Mouse (Mus musculus) left cerebral cortex, postnatal 4 days (tissue): ENCODE measurements around the gene Fhod1. TPM values are rescaled to one million over a fixed set of nuclear protein-coding genes. Genes with fewer than 3 reads are reported as not detected.
A peak's percentile ranks its signal among the peaks of the same experiment; 100 is the strongest.

ENCODE experiments used
- DNase-seq: peaks from one replicate; pipeline ENCODE4 v3.0.0-alpha.2; 2022
- intact Hi-C: fragments of 180-260 bp; cut with DNase I; formaldehyde crosslinking; loops from one replicate; pipeline ENCODE4 v1.15.1; 2025
- total RNA-seq, 2 experiments: library from RNA; stranded (reverse); gene quantifications; 2 replicates each; pipeline ENCODE4 v1.2.3; 2021

Fhod1 gene
- total RNA-seq, 2 experiments from 2014 or later, result 2.8 to 3.6 TPM

DNA sequence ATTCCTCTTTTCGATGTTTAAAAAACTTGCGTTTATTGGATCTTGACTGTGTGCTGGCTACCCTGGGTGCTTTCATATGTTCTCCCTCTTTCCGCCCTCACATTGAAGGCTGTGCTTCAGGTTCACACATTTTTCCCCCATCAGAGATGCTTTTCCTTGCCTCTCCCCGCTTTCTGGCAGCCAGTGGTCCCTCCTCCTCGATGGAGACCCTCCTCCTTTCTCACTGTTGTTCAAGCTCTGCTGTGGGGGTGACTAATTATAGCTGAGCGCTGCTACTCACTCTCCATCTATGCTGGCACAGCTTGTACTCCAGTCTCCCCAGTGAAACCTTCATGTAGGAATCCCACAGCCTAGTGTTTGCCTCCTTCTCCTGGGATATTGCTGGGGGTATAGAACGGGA, 2.4 kb upstream of the Fhod1 start:
- no peak for DNase-seq
- intact Hi-C loops, result no loop called here

DNA sequence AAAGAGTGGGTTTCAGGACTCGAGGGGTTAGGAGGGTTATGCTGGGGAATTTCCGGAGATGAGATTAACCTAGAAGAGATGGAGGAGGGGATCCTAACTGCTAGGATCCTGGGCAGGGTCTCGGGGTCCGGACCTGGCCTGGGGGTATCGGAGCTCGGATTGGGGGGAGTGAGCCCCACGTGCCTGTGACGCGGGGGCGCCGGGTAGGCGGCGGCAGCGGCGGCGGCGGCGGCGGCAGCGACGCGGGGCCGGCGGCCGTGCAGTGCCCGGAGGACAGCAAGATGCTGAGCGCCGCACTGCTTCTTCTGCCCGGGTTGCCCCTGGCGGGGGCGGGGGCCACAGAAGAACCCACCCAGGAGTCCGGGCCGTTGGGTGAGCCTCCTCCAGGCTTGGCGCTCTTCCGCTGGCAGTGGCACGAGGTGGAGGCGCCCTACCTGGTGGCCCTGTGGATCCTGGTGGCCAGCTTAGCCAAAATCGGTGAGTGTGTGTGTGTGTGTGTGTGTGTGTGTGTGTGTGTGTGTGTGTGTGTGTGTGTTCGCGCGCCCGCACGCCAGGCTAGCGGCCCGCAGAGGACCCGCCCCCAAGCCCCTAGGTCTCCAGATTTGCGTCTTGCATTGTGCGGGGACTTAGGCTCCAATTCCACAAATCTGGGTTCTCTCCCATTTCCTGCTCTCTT, 1.5 kb upstream of the Fhod1 start:
- intact Hi-C loops, result no loop called here
- peak; percentile 57 for DNase-seq

DNA sequence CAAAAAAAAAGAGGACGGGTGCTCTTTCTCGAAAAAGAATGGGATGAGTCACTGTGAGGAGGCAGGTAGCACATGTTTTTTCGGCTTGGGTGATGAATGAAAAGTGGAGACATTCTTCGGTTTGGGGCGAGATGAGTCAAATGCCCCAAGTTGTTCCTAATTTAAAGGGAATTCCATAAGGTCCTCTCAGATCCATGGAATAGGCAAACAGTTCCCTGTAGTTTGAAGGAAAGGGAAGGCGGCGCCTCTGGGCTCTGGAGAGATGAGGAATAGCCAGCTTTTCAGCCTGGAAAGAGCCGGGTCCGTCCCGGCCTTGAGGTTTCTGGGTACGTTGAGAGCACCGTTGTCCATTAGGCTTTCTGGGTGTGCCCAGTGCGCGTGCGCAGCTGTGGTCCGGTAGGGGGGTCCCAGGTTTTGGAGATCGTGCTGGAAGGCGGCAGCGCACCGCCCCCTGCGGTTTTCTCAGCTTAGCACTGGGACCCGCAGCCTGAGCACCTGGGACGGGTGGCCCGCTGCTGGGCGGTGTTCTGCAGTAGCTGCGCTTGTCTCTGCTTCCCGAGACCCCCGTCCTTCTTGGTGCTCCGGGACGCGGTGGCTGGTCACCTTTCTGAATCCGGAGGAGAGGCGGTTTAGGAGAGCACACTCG, 820 bp upstream of the Fhod1 start, which contains the start of gene Slc9a5:
Gene Slc9a5, plus strand, starts transcription at position 394 of the 646 bp plus-strand sequence.
- intact Hi-C loops, result no loop called here
- DNase-seq, result peak; percentile 78

DNA sequence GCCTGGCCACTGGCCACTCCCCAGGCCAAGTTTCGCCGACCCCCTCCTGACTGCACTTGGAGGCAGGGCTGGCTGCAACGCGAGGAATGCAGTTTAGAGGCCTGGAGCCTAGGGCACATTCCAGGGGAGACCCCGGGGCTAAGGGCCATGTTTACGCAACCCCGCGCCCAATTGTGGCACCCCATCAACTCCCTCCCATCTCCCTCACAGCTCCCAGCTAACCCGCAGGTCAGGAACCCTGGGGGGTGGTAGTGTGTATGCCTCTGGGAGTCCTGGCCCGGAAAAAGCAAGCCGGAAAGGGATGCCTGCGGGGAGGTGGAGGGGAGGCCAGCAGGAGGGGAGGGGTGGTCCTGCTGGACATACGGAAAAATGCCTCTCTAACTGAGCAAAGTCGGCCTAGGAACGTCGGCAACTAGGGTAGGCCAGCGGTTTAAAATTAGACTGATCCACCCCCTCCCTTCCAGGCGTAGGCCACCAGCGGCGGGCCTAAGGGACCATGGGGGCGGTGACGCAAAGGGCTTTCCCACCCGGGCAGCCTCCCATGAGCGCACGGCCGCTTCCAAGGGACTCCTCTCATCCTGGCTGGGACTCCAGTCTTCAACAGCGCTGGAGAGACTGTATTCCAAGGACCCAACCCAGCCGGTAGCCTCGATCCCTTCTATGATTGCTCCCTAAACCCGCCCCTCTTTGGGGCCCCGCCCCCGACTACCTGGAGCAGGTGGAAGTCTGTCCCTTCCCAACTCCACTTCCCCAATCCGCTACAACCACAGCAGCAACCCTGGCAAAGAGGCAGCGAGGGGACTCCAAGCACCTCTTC, 934 bp downstream of the Fhod1 start:
- intact Hi-C loops, result no loop called here
- peak; percentile 29 for DNase-seq

DNA sequence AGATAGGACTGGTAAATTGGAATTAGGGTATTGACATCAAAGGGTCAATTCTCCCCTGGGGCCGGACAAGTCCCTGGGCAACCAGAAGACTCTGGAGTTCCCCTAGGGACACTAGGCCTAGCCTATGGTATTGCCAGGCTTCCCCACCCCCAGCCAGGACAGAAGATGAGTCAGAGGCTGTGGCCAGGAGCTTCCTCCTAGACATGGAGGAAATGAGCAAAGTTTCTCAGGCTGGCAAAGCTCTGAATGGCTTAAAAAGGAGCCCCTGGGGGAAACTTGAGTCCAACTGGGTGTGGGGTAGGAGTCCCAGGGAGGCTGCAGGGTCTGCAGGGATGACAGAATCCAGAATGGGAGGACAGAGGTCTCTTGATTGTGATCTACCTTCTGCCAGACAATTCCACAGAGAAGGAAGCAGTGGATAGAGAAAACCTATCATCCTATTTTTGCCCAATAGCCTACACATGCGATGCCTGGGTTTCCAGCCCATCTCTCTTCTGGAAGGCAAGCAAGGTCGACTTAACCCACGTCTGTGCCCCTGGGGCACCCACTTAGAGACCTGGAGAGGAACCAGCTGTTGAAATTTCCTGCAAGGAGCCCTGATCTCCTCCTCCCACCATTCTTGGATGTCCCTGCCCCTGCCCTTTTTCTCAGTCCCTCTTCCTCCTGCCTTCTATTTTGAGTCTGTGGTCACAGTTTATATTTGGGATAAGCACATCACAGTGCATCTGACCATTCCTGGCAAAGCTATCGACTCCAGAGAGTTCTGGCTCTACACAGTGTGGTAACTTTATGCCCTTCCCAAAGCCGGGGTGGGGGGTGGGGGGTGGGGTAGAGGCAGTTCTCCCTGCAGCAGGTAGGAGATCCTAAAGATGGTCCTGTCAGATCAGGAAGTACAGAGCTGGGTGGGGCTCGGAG, 2.4 kb downstream of the Fhod1 start:
- DNase-seq, result no peak
- intact Hi-C loops, result no loop called here

DNA sequence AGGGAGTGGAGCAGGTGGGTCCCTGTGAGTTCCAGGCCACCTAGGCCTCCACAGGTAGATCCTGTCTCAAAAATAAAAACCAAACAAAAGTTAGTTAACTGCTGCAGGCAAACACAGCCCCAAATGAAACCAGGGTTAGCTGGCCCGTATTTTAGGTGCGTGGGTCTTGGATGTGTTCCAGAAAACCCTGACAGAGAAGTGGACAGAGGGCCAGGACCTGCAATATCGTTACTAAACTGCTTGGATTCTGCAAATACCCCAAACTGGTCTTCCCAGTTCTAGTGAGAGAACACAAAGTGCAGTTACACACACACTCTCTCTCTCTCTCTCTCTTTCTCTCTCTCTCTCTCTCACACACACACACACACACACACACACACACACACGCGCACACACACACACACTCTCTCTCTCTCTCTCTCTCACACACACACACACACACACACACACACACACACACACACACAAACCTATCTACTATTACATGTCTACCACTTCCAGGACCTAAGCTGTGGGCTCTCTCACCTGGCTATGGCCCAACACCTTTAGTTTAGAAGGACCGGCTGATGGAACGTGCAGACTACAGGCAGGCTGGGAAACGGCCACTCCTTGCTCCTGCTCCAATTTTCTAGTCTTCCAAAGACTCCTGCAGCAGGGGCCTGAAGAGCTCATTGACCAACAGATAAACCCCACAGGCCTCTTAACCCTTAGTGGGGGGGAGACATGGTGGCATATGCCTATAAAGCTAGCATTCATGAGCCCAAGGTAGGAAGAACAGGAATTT, 3.8 kb downstream of the Fhod1 start:
- intact Hi-C loops, result no loop called here
- no peak for DNase-seq

DNA sequence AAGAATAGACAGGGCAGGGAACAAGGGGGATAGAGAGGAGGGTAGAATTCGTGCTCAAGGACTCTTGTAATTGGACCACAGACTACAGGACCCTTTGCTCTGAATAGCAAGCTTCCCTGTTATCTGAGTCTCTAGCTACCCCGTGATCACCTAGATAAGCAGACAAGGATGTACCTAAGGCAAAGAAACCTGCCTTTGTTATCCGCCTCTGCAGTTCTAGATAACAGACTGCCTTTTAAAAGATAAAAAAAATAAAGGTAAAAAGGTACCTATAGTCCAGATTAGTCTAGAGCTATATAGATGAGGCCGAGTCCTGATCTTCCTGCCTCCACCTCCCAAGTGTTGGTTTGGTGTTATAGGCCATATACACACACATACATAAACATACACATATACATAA, 5.0 kb downstream of the Fhod1 start:
- intact Hi-C loops, result no loop called here
- DNase-seq, result no peak

DNA sequence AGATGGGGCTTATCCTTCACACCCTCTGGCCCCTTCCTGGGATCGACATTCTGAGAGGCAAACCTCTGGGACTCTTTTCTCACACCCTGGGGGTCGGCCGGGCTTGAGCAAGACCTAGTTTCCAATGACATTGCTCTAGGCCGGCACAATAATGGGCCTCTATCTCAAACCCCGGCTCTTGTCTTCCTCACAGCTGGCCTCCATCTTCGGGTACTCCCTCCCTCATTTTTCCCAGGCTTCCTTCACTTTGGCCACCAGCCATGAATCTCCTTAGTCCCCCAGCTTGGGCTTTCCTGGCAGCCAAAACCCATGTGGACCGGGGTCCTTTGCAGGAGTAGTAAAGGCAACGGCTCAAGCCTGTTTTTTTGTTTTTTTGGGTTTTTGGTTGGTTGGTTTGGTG, 6.4 kb downstream of the Fhod1 start:
- intact Hi-C loops, result no loop called here
- peak; percentile 31 for DNase-seq

DNA sequence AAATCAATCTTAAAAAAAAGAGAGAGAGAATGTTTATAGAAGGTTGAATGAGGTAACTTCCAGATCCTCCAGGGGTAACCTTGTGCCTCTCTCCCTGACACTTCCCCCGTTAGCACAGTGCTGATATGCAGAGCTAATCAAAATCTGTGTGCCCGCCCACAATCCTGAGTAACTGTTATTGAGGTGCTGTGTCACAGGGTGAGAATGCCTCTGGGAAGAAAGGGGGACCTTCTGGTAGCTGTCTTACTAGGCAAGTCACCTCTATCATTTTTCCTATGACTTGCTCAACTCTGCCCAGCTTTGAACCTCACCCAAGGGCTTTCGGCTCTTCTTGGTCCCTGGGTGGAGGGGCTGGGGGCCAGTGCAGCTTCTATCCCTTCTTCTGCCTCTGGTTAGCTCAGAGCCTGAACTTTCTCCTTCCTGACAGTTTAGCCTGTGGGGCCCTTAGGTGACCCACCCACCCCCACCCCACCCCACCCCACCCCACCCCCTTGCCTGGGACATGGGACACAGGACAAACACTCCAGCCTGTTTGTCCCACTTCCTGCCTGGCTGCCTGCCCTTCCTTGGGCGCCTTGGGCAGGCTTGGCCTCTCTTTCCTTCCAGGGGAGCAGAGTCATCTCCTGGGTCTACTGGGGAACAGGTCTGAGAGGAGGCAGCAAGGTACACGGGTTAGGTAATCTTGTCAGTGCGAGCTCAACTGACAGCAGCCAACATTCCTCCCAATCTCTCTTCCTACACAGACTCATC, 7.7 kb downstream of the Fhod1 start:
- intact Hi-C loops, result no loop called here
- no peak for DNase-seq

DNA sequence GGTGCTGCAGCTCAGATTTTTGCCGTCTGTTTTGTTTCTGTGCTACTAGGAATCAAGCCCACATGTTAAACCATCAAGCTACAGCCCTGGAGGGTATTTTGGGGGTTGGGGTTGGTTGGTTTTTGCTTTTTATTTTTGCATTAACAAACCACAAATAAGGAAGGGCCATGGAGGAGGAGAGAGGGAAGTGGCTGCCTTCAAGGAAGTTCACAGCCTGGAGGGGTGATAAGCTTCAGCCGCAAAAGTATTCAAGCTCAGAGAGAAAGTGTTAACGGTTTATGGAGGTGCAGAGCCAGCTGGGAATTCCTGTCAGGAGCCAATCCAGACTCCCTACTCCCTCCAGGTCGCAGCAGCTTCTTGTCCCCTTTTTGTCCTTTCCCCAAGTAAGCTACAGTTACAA, 8.8 kb downstream of the Fhod1 start:
- no peak for DNase-seq
- intact Hi-C loops, result no loop called here

DNA sequence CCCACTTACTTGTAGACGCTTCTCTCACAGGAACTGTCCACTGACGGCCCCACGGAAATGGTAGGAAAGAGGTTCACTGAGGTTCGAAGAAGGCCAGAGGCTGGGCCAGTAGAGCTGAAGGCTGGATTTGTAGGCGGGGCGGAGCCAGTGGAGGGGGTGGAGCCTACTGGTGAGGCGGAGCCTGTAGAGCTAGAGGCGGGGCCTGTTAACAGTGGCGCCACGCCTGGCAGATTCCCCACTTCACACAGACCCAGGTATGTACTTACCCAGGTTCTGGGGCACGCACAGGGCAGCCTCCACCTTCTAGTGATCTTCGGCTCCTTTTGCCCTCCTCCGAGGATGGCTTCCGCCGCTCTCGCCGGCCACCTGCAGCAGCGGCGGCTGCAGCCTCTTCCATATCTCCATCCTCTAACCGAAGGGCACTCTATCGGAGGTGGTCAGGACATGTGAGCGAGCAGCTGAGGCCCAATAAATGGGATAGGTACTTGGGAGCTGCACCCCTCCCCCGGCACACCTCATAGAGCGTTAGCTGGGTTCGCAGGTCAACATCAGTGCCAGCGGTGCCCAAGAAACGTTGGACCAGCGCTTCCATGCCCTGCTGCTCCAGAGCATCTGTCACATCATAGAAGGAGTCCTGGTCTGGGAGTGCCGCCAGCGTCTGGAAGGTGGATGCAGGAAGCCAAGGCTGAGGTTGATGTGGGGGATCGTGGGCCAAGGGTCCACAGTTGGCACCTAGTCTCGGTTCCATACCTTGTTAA, 11.2 kb downstream of the Fhod1 start:
- intact Hi-C loops, result no loop called here
- no peak for DNase-seq

DNA sequence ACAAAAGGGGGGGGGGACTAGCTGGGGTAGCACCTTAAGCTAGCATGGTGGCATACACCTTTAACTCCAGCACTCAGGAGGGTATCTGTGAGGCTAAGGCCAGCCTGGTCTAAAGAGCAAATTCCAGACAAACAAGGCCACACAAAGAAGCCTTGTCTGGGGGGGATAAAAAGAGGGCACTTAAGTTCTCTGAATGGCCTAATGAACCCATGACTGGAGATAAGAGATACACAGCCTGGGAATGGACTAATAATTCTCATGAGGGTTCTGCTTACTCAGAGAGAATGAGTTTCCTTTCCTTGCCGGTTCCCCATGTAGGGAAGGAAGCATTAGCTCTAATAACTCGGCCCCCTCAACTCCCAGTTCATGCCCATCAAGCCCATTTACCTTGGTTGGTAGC, 15.2 kb downstream of the Fhod1 start:
- DNase-seq, result no peak
- intact Hi-C loops, result no loop called here

DNA sequence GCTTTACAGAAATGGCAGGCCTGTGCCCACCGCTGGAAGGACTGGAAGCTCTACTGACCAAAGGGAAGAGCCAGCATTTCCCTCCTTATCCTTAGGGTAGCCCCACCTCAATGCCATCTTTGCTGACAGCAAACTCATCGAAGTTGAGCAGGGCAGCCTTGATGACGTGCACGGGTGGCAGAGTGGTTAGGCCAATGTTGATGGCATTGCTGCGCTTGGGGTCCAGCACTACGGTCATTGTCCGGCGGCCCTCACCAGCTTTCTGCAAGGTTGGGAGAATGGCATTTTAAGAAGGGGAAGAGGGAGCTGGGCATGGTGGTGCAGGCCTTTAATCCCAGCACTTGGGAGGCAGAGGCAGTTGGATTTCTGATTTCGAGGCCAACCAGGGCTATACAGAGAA, 15.8 kb downstream of the Fhod1 start:
- intact Hi-C loops, result no loop called here
- DNase-seq, result no peak

DNA sequence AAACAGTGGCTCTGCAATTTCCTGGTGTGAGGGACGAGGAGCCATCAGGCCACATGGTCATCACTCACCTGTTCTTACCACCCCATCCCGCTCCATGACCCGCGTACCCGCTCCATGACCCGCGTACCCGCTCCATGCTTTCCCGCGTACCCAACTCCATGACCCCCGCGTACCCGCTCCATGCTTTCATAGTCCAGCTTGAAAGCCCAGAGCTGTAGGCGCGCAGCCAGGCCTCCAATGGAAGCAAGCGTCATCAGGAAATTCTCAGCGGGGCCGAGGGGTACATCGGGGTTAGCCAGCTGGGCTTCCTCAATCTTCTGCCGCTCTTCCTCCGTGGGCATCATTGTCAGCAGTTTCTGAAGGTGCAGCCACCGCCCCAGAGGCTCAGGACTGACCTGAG, 16.3 kb downstream of the Fhod1 start:
- no peak for DNase-seq
- intact Hi-C loops, result no loop called here

DNA sequence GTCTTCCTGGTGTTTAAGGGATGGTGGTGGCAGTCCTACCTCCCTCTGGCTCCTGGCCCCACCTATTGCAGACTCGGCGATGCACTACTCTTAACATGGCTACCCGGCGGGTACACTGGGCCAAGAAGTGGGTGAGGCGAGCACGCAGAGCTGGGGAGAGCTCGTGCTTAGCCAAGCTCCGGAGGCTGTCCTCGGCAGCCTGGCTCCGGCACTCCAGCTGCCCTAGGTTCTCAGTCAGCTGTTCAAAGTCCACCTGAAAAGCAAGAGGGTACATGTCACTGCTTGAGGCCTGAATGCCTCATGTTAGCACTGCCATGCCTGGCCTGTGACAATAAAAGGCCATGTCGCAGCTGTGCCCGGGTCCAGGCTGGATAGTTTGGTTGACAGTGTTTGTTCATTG, 17.4 kb downstream of the Fhod1 start:
- no peak for DNase-seq
- intact Hi-C loops, result no loop called here

DNA sequence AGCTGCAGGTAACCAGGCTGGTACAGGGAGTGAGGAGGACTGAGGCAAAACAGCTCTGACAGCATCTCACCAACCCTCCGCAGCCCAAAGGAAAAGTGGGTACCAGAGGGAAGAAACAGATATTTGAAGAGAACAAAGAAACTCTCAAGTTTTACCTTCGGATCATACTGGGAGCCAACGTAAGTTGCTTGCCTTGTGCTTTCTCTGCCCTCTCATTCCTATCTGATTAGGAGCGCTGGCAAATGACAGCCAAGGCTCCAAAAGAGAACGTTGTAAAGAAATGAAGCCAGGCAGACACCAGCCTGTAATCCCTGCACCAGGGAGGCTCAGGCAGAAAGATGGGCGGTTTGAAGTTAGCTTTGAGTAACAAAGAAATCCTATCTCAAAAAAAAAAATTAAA, 20.8 kb downstream of the Fhod1 start:
- intact Hi-C loops, result no loop called here

DNA sequence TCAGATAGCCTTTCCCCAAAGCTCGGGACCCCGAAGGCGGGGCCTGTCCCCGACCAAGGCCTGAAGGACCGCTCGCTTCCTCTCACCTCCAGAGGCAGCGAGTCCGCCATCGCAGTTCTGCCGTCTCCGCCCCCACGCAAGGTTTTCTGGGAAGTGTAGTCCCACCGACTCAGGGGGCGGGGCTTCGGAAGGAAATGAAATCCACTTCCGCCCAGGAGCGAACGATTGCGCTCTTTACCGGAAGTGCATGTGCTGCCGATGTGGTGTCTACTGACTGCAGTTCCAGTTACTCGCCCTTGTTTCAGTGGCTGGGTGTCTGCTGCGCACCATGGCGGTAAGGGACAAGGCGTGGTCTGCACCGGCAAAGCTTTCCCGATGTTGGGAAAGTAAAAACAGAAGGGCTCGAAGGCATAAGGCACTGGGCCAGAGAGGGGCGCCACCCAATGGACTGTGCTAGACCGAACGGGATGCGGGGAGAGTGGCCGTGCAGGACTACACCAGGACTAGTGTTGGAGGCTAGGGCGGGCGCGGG, 21.5 kb downstream of the Fhod1 start, which contains the start of the genes Lrrc29 and Tmem208:
Gene Lrrc29, minus strand, starts transcription at position 138 of the 532 bp plus-strand sequence.
Gene Tmem208, plus strand, starts transcription at position 214 of the 532 bp plus-strand sequence.
- intact Hi-C loops, result no loop called here
- peak; percentile 98 for DNase-seq

More for the DNA sequence above, 20.8 kb downstream of the Fhod1 start:
- DNase-seq, result no peak

DNA sequence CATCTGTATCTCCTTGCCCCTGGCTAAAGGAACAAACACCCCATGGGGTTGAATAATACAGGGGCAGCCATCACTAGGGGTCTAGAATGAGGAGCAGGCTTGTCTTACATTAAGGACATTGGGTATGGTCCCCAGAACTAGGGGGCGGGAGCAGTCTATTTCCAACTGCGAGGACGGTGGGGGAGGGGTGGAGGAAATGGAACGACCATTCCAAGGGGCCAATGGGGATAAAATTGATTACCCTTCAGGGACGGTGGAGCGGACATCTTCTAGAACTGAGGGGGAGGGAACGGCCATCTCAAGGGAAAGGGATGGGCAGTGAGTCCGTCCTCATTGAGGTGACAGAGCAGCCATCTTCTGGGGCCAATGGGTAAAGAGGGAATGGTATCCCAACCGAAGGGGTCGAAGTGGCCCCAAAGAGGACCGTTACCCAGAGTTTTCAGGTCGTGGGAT, 22.1 kb downstream of the Fhod1 start:
- intact Hi-C loops, result no loop called here
- DNase-seq, result peak; percentile 42
